Comparison of ENCODE assay signal across 8 mouse cellular contexts in genomic region chr5:74704460-74704790, GRCm38 (mm10). TPM values are rescaled to one million over a fixed set of nuclear protein-coding genes. Genes with fewer than 3 reads are reported as not detected.
DNase-seq lines count a peak whose midpoint lies in the region; ATAC-seq and TF ChIP-seq lines count a peak whose summit lies in the region.

No protein-coding gene starts in this region.

- no peak for TF ChIP-seq CTCF in CH12.LX (conservative IDR thresholded peaks at IDR 0.05 in 1 of 2, IDR thresholded peaks at IDR 0.05 in 1 of 2; ENCODE audit: low read depth in 2 of 2, low read length in 2 of 2)

- peak; percentile 95 for ATAC-seq in heart, embryonic 16.5 days (replicated peaks; ENCODE audit: extremely low read depth, insufficient read depth, low FRiP score)
- ATAC-seq in lung, embryonic 16.5 days (ENCODE audit: low read depth): peak; percentile 94

- TF ChIP-seq POLR2A in CH12.LX (IDR thresholded peaks at IDR 0.05; ENCODE audit: low read depth, low read length): no peak

- WGBS in heart, embryonic 16.5 days: 2% methylated on average over 8 of the region's 8 CpGs
- under 1% methylated on average over 8 of the region's 8 CpGs for WGBS in lung, embryonic 16.5 days

- dilution Hi-C loops in CH12.LX (cut with MboI; ENCODE audit: extremely low pct_ligation_motif_present, extremely low pct_unique_long_range_greater_than_20kb, low sequenced_read_pairs): no loop called here

- no peak overlapping the region for H3K27ac ChIP-seq in CH12.LX (ENCODE audit: insufficient read depth, low read depth)
- H3K27ac ChIP-seq in heart, embryonic 16.5 days (ENCODE audit: low read length): peak overlapping the region; percentile 67
- 0 out of 2 replicates have a peak overlapping the region, but pooled peaks have one; percentile 1 for H3K27ac ChIP-seq in lung, embryonic 16.5 days (ENCODE audit: low read length)

- peaks cover 2 to 16% of the 10 kb centered on the region in 2 experiments; a peak in 3 of 4 replicates for H3K4me1 ChIP-seq in CH12.LX (ENCODE audit: control insufficient read depth in 1 of 2, insufficient read depth in 2 of 2)
- H3K4me1 ChIP-seq in heart, embryonic 16.5 days (ENCODE audit: control insufficient read depth, insufficient read depth, low read length): peaks cover 15% of the 10 kb centered on the region
- H3K4me1 ChIP-seq in lung, embryonic 16.5 days (replicated peaks; ENCODE audit: control insufficient read depth, insufficient read depth, low read length): peaks cover 6% of the 10 kb centered on the region; the same call in 1 of the 2 replicates

- no peak overlapping the region for H3K9ac ChIP-seq in CH12.LX (ENCODE audit: insufficient read depth, low read depth)
- peak overlapping the region; percentile 58 for H3K9ac ChIP-seq in heart, embryonic 16.5 days (ENCODE audit: low read length)
- peak overlapping the region; percentile 19 for H3K9ac ChIP-seq in lung, embryonic 16.5 days (ENCODE audit: low read length)

- no peak for TF ChIP-seq RAD21 in CH12.LX (IDR thresholded peaks at IDR 0.05; ENCODE audit: low read depth, low read length)

- no peak for TF ChIP-seq EP300 in CH12.LX (IDR thresholded peaks at IDR 0.05; ENCODE audit: low read length)

- H3K4me2 ChIP-seq in CH12.LX (ENCODE audit: insufficient read depth, low read depth, poor library complexity, severe bottlenecking): peak overlapping the region; percentile 87
- H3K4me2 ChIP-seq in heart, embryonic 16.5 days (ENCODE audit: low read depth, low read length): peak overlapping the region; percentile 62
- peak overlapping the region; percentile 58 for H3K4me2 ChIP-seq in lung, embryonic 16.5 days (ENCODE audit: low read depth, low read length)

- in situ Hi-C loops in CH12.LX (cut with MboI; ENCODE audit: low pct_ligation_motif_present, low pct_unique_long_range_greater_than_20kb, low sequenced_read_pairs): no loop called here

- H3K9me3 ChIP-seq in CH12.LX (replicated peaks; ENCODE audit: low read length): no peaks in the 10 kb centered on the region
- H3K9me3 ChIP-seq in heart, embryonic 16.5 days (replicated peaks; ENCODE audit: control insufficient read depth, low read length): no peaks in the 10 kb centered on the region
- no peaks in the 10 kb centered on the region for H3K9me3 ChIP-seq in lung, embryonic 16.5 days (ENCODE audit: control insufficient read depth, low read length)

- no peaks in the 10 kb centered on the region for H3K79me2 ChIP-seq in CH12.LX (replicated peaks; ENCODE audit: control insufficient read depth, extremely low read depth, insufficient read depth, poor library complexity, severe bottlenecking)

- H3K36me3 ChIP-seq in CH12.LX (replicated peaks in 1 of 2; ENCODE audit: control insufficient read depth in 1 of 2, insufficient read depth in 1 of 2, low read length in 1 of 2): no peaks in the 10 kb centered on the region
- no peaks in the 10 kb centered on the region for H3K36me3 ChIP-seq in heart, embryonic 16.5 days (ENCODE audit: control insufficient read depth, insufficient read depth)
- H3K36me3 ChIP-seq in lung, embryonic 16.5 days (ENCODE audit: control insufficient read depth, insufficient read depth, low read length): no peaks in the 10 kb centered on the region

- H3K4me3 ChIP-seq in CH12.LX (replicated peaks in 1 of 3; ENCODE audit: low read depth in 2 of 3, low read length in 2 of 3, poor library complexity in 1 of 3): peak overlapping the region in 1 of 3 experiments; percentile 49
- peak overlapping the region; percentile 56 for H3K4me3 ChIP-seq in heart, embryonic 16.5 days (ENCODE audit: low read length)
- peak overlapping the region; percentile 44 for H3K4me3 ChIP-seq in lung, embryonic 16.5 days (ENCODE audit: low read length)

- peak; percentile 88 for DNase-seq in CH12.LX (ENCODE audit: extremely low read depth)
- peak; percentile 27 to 65 for DNase-seq in adrenal gland, postnatal 4 days (ENCODE audit: low spot score in 2 of 2)
- peak; percentile 78 for DNase-seq in fat pad, adult 2 months (ENCODE audit: extremely low read depth, low read depth, low spot score)
- DNase-seq in kidney, postnatal 14 days: peak; percentile 91
- peak; percentile 72 for DNase-seq in ovary, adult 18-20 months (ENCODE audit: low spot score)
- peak; percentile 90 for DNase-seq in thymus, postnatal 14 days

- H3K27me3 ChIP-seq in CH12.LX (replicated peaks): peaks cover 3% of the 10 kb centered on the region
- no peaks in the 10 kb centered on the region for H3K27me3 ChIP-seq in heart, embryonic 16.5 days (ENCODE audit: control insufficient read depth, insufficient read depth, low read length)
- peaks cover 2% of the 10 kb centered on the region; the same call in 1 of the 2 replicates for H3K27me3 ChIP-seq in lung, embryonic 16.5 days (ENCODE audit: control insufficient read depth, insufficient read depth, low read depth, low read length)

TF ChIP-seq in CH12.LX, 34 proteins besides CTCF, POLR2A, EP300 and RAD21:
- TF ChIP-seq MXI1 (IDR thresholded peaks at IDR 0.05; ENCODE audit: low read depth, low read length) (0 out of 2 replicates have a peak, but pooled peaks have one; percentile 39), CHD1 (IDR thresholded peaks at IDR 0.05; ENCODE audit: low read depth, low read length) (no peak)
TF ChIP-seq in CH12.LX: peak in this region for 1.

RNA-seq across cellular contexts. Expression of gene Lnx1, which starts 1.7 kb away (rescaled TPM):
- total RNA-seq in CH12.LX (2012; rRNA removed) (0.08 and 0.13 TPM in 2 replicates), CH12.LX (2014; rRNA removed) (0.16 TPM in 2 replicates)
- 0.26 and 0.35 TPM in 2 replicates for polyA plus RNA-seq in CH12.LX (2012; ENCODE audit: insufficient read length, low read depth)
- 1 to 10 TPM; 3.6 to 5.1 TPM for total RNA-seq in adrenal gland, postnatal 4 days (2021)
- 0.67 and 1.2 TPM in 2 replicates for polyA plus RNA-seq in heart, embryonic 16.5 days (2015; fragmentation: Nextera tagmentation; extraction: Ambion mirVana)
- polyA plus RNA-seq in lung, embryonic 16.5 days (2015; fragmentation: Nextera tagmentation; extraction: Ambion mirVana): 5.5 and 6.1 TPM in 2 replicates
